Mouse (Mus musculus) spleen, adult 2 months (tissue): ENCODE results near the gene Ssbp4.

Experiments used
- CTCF ChIP-seq: fragments of 200-500 bp; IDR thresholded peaks from 2 replicates; pipeline ENCODE4 v1.5.1; 2011; ENCODE audit warnings: mild to moderate bottlenecking, inconsistent platforms; ENCODE audit not compliant: insufficient read depth, insufficient read length, insufficient replicate concordance; ENCODE audit errors: extremely low read depth
- POLR2A ChIP-seq: fragments of 200-500 bp; IDR thresholded peaks from 2 replicates; pipeline ENCODE4 v1.6.1; 2011; ENCODE audit warnings: low read depth, low read length, inconsistent platforms

DNA sequence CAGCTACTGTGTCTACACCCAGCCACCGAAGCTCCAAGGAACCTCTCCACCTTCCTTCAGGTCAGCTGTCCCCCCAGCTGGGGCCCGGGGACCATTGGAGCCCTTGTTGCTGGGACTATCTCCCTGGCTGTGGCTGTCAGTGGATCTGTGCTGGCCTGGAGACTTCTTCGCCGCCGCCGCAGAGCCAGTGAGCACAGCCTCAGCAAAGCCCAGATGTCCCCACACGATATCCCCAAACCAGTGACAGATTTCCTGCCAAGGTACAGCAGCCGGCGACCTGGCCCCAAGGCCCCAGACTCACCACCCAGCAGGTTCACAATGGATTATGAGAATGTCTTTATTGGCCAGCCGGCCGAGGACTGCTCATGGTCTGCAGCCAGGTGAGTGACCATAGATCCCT lies 9.3 kb upstream of the Ssbp4 start:
- TF ChIP-seq CTCF, result no peak
- no peak for TF ChIP-seq POLR2A
